Mouse (Mus musculus): Measurements from ENCODE around the gene Aipl1. TPM values are rescaled to one million over a fixed set of nuclear protein-coding genes. Genes with fewer than 3 reads are reported as not detected.
A peak's percentile ranks its signal among the peaks of the same experiment; 100 is the strongest.

The Aipl1 gene
- 1.2 and 1.6 TPM in 2 replicates for polyA plus RNA-seq (2015; fragmentation: Nextera tagmentation; extraction: Ambion mirVana)

GRCm38 (mm10) chr11:72037409-72037808, at the start of gene Aipl1:
TSS of gene Aipl1 (minus strand) at chr11:72037509.
- no peak for DNase-seq (ENCODE audit: low spot score)

- no peak for DNase-seq (ENCODE audit: low spot score)
These were observed 49.1 kb upstream of the Aipl1 start for GRCm38 (mm10) chr11:72086251-72087046.

- DNase-seq (ENCODE audit: low spot score), result no peak
These were observed 47.0 kb upstream of the Aipl1 start for GRCm38 (mm10) chr11:72084337-72084736.

- no peak for DNase-seq (ENCODE audit: low spot score)
These were observed 45.3 kb upstream of the Aipl1 start for GRCm38 (mm10) chr11:72082601-72083000.

GRCm38 (mm10) chr11:72080461-72080860, 43.2 kb upstream of the Aipl1 start:
- DNase-seq (ENCODE audit: low spot score), result no peak

DNA sequence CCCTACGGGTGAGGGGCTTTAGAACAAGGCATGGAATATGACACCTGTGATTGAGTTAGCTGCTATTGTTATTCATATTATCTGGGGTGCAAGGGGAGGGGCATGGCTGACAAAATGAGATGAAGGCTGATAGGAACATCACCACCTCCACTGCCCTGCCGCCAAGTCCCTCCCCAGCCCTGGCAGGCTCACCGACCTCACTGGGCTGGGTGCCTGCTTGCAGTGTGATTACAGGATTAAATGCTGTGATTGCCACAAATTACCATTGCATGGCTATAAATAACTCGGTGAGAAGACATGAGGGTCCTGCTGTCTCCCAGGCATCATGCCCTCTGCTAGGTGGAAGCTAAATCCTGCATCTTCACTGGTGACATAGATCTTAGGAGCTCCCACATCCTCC, 41.3 kb upstream of the Aipl1 start:
- no peak for DNase-seq (ENCODE audit: low spot score)

DNA sequence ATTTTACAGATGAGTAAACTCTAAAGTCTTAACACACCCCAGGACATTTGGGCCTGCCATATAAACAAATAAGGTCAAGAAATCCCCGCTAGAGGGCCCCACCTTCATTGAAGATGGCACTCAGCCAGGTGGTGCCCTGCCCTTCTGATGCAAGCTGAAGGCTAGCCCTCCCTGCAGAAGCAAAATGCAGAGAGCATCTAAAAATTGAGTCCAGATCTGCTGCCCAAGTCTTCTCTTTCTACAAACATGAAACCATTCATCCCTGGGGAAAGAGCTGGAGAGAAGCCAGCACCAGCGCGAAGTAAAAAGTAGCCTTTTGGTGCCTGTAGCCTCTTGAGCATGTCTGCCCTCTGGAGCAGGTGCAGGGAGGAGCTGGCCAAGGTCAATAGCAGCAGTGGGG, 40.7 kb upstream of the Aipl1 start:
- DNase-seq (ENCODE audit: low spot score), result no peak

DNA sequence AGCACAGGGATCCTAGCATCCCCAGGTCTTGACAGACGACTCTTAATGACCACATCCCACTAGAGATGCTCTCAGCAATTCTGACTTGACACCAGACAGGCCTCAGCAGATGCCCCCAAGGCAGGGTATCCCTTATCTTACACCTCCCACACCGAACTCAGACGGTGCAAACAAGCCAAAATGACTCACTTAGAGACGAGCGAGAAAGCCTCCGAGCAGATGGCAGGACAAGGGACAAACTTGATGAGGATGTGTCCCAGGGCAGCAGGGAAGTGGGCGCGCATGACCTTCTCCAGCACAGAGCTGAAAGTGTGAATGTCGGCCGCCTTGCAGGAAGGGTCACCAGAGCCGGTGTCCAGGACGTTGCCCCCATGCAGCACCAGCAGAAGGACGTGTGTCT, 36.9 kb upstream of the Aipl1 start:
- no peak for DNase-seq (ENCODE audit: low spot score)

DNA sequence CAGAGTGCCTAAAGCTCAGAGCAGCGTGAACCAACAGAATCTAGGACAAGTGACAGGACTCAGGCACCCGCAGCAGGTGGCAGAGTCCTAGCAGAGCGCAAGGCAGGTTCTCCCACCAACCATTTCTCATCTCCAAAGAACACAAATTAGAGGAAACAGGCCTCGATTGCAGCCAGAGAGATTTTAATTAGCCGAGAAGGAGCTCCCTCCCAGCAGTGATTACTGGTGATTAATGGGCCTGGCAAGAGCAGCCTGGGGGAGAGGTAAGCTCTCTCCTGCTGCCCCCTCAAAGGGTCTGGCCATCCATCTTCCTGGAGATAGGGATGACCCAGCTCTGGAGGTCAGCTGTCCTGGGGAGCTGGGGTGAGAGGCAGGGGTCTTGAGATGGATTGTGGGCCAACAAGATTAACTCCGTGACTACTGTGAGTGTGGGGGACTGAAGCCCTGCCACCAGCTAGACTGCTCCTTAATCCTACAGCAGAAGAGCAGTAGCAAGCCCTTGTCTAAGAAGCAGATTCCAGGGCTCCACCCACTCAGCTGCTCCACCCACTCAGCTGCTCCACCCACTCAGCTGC, 35.1 kb upstream of the Aipl1 start:
- no peak for DNase-seq (ENCODE audit: low spot score)

GRCm38 (mm10) chr11:72070733-72071132, 33.4 kb upstream of the Aipl1 start:
- DNase-seq (ENCODE audit: low spot score), result no peak

GRCm38 (mm10) chr11:72068026-72068425, 30.7 kb upstream of the Aipl1 start:
- DNase-seq (ENCODE audit: low spot score), result no peak

- no peak for DNase-seq (ENCODE audit: low spot score)
These were observed 30.0 kb upstream of the Aipl1 start for GRCm38 (mm10) chr11:72067326-72067725.

GRCm38 (mm10) chr11:72066330-72066729, 29.0 kb upstream of the Aipl1 start:
- peak; percentile 8 for DNase-seq (ENCODE audit: low spot score)

DNA sequence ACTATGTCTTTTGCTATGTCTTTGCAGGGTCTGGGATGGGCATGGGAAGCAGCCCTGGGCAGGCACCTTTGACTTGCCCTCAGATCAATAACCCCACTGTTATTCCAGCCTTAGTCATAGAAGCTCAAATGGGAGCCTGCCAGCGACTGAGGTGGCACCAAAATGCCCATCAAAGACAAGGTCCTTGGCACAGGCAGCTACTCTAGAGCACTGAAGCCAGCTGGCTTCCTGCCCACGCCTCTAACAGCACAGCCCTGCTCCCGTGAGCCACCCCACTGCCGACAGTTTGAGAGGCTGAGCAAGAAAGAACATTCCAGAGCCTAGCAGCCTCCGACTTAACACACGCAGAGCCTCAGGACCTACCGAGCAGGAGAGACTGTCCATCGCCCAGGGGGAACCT, 27.8 kb upstream of the Aipl1 start:
- no peak for DNase-seq (ENCODE audit: low spot score)

GRCm38 (mm10) chr11:72064414-72064813, 27.1 kb upstream of the Aipl1 start:
- no peak for DNase-seq (ENCODE audit: low spot score)

DNA sequence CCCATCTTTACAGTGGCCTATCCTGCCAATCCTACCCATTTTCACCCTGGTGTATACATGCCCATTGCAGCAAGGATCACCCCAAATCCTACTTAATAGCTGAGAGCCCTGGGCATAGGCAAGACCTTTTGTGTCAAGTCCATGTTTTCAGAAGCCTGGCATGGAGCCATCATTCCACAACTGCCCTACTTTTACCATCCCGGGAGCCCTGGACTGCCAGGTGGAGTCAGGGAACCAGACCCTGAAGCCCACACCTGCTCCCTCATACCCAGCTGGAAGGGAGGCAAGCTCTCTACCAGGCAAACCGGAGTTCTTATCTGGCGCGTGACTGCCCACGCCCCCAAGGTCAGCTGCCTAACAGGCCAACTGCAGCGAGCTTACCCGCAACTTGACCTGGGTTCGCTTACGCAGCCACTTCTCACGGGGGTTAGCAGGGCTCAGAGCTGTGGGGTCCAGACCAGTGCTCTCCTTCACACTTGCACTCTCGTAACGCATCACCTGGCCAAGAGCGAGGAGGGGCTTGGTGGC, 23.8 kb upstream of the Aipl1 start:
- DNase-seq (ENCODE audit: low spot score), result no peak

DNA sequence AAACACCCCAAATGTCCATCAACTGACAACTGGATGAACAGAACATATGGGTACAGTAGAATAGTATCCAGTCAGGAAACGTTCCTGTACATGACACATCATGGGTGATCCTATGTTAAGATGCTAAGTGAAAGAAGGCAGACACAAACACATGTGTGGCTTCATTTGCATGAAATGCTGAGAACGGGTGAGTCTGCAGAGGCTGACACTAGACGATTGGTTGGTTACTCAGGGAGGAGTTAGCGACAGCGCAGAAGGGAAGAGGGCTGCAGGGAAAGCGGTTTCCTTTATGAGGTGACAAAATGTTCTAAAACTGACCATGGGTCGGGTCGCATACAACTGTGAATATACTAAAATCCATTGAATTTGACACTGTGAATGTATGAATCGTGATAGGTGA, 23.1 kb upstream of the Aipl1 start:
- no peak for DNase-seq (ENCODE audit: low spot score)

- no peak for DNase-seq (ENCODE audit: low spot score)
These were observed 19.9 kb upstream of the Aipl1 start for GRCm38 (mm10) chr11:72057166-72057565.

- no peak for DNase-seq (ENCODE audit: low spot score)
These were observed 17.9 kb upstream of the Aipl1 start for GRCm38 (mm10) chr11:72055176-72055575.

- DNase-seq (ENCODE audit: low spot score), result peak; percentile 66
These were observed 15.3 kb upstream of the Aipl1 start for GRCm38 (mm10) chr11:72052636-72053035.

DNA sequence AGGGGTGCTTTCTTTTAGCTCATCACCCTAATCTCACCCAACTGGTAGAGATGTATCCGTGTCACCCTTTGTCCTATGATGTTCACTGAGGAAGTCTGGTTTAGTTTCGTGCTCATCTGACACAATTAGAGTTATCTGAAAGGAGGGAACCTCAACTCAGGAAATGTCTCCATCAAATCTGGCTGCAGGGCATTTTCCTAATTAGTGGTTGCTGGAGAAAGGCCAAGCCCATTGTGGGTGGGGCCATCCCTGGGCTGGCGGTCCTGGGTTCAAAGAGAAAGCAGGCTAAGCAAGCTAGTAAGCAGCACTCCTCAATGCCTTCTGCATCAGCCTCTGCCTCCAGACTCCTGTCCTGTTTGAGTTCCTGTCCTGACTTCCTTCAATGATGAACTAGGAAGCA, 14.9 kb upstream of the Aipl1 start:
- DNase-seq (ENCODE audit: low spot score), result no peak

DNA sequence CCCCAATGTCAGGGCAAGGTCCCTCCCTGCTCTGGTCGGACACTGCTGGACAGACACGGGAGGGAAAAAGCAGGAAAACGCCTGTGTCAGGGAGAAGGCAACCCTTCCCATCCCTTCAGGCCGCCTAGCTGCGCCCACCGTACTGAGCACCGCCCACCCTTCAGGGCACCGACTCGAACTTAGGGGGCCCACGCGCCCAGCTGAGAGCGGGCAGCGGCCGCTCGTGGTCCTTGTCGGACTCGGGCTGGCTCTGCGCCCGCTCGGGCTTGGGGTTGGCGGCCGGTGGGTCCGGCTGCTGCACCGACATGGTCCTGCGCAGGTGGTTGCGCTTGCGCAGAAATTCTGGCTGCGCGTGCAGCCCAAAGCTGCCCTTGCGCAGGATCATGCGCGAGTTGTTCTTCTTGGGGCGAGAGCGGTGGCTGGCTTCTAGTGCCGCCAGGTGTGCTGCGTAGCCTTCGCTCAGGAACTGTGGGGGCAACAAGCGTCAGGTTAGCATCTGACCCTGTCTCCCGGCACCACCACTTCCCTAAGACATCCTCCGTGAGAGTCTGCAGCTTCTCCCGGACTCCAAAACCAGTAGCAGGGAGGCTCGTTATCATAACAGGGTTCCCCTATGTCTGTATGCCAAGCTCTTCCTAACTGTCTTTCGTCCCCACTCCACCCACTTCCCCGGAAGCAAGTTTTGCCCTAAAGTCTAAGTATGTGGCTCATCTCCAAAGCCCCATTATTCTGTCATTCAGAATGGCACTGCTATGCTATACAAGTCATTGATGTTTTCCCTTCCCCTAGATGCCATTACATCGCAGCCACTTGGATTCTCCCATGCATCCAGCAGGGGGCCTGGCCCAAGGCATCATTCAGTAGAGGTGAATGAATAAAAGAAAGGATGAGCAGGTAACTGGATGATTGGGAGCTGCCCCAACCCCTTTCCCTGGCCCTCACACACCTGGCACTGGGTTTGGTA, 13.9 kb upstream of the Aipl1 start:
- no peak for DNase-seq (ENCODE audit: low spot score)

All from thymus, postnatal 0 days (tissue).